Mouse (Mus musculus): ENCODE measurements around the gene Clec12a.

- TF ChIP-seq POLR2A (IDR thresholded peaks at IDR 0.05; ENCODE audit: insufficient read depth, low read length) (no peak), CTCF (IDR thresholded peaks at IDR 0.05; ENCODE audit: low read depth, low read length) (no peak)
These were observed 41.0 kb downstream of the Clec12a start for GRCm38 (mm10) chr6:129383466-129383865.
